Mouse (Mus musculus) heart, postnatal 25 days (tissue): ENCODE data around the gene Abca7. TPM values are rescaled to one million over a fixed set of nuclear protein-coding genes. Genes with fewer than 3 reads are reported as not detected.

Experiments used
- DNase-seq: peaks from one replicate; pipeline ENCODE4 v3.0.0; 2022; ENCODE audit warnings: low spot score
- intact Hi-C: fragments of 180-260 bp; cut with DNase I; formaldehyde crosslinking; loops from one replicate; pipeline ENCODE4 v1.15.1; 2025
- total RNA-seq, 2 experiments: library from RNA; stranded (reverse); gene quantifications; 2 replicates each; pipeline ENCODE4 v1.2.3; 2021

Gene Abca7
- total RNA-seq, 2 experiments from 2014 or later: 6.5 to 6.7 TPM

- intact Hi-C loops: no loop called here
- DNase-seq: no peak
These were observed 20.6 kb downstream of the Abca7 start for GRCm38 (mm10) chr10:80016931-80017330.

- intact Hi-C loops: no loop called here
- peak; percentile 54 for DNase-seq
These were observed 21.1 kb downstream of the Abca7 start for GRCm38 (mm10) chr10:80017361-80017760.

- no peak for DNase-seq
- intact Hi-C loops: loop anchor here (2.0 kb wide), 1 partner anchor 15 kb away; no protein-coding TSS in a partner anchor
These were observed 21.5 kb downstream of the Abca7 start for GRCm38 (mm10) chr10:80017771-80018170.

GRCm38 (mm10) chr10:80018739-80019297 is 22.5 kb downstream of the Abca7 start:
- intact Hi-C loops: loop anchor here (2.0 kb wide), 1 partner anchor 14 kb away; no protein-coding TSS in a partner anchor
- DNase-seq: no peak

DNA sequence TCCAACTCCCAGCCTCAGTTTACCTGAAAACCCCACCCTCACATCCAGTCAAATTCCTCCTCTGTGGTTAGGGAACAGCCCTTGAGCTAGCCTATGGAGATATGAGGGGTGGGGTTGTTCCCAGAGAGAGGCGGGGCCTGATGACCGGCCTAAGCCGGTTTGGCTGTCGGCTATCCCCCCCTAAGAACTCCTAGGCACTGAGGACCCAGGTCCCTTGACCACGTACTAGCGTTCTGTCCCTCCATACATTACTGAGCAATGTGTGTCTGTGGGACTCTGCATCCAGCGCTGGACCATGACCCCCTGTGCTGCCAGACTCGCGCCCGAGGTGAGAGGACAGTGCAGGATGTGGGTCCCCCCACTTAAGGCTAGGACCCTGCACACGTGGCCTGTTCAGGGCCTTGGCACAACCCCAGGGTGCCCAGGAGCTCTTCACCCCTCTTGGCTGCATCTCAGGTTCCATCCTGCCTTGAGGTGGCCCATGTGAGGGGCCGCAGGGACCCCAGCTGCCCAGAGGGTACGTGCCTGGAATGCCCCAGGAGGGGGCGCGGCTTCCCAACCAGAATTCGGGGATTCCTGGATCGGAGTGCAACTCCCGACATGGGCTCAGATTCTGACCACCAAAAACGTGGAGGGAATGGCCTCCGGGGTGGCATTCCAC is 23.3 kb downstream of the Abca7 start:
- intact Hi-C loops: loop anchor here (2.0 kb wide), 1 partner anchor 13 kb away; no protein-coding TSS in a partner anchor
- DNase-seq: no peak

DNA sequence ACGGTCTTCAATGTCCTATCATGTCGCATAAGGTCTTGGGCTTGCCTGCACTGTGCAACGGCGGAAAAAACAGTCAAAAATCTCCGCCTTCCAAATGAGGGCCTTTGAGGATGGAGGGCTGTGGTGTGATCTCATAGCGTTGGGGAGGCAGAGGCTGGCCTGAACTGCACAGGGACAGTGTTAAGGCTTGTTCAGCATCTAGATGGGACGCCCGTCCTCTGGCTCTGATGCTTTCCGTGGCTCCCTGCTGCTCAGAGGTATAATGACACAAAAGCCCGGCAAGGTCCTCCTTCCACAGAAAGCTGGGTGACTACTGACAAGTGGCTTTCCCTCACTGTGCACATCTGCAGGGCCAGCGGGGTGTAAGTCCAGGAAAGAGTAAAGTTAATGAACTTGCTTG is 23.9 kb downstream of the Abca7 start:
- intact Hi-C loops: no loop called here
- no peak for DNase-seq

DNA sequence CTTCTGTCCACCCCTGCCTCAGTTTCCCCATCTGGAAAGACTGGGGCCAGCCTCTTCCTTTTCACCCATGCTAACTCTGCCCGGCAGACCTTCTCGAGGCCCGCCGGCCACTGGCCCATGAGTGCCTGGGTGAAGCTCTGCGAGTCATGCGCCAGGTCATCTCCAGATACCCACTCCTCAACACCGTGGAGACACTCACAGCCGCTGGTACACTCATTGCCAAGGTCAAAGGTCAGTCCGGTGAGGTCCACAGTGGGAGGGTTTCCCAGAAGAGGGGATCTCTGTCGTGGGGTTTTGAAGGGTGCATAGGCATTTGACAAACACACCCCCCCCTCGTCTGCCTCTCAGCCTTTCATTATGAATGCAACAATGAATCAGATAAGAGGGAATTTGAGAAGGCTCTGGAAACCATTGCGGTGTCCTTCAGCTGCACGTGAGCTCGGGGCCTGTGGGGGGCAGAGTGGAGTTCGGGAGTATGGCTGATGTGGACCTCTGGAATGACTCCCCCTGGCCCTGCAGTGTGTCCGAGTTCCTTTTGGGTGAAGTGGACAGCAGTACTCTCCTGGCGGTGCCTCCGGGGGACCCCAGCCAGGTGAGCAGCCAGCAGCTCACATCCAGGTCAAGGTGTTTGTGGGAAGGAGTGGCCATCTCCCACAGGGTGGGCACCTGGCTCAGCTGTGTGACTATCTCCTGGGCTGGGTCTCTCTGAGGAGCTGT is 24.5 kb downstream of the Abca7 start:
- intact Hi-C loops: no loop called here
- DNase-seq: no peak

DNA sequence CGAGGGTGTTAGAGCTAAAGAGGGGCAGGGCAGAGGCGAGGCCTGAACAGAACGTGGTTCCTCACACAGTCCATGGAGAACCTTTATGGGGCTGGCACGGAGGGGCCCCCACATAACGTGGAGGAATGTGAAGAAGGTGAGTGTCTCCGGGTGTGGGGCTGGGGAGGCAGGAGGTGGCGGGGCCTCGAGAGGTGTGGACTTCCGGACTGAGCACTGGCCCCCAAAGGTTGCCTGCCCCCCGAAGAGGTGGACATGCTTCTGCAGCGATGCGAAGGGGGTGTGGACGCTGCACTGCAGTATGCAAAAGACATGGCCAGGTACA is 25.0 kb downstream of the Abca7 start:
- DNase-seq: no peak
- intact Hi-C loops: no loop called here

- intact Hi-C loops: no loop called here
- DNase-seq: no peak
These were observed 25.9 kb downstream of the Abca7 start for GRCm38 (mm10) chr10:80022164-80022563.

GRCm38 (mm10) chr10:80022806-80023205 is 26.5 kb downstream of the Abca7 start:
- intact Hi-C loops: no loop called here

DNA sequence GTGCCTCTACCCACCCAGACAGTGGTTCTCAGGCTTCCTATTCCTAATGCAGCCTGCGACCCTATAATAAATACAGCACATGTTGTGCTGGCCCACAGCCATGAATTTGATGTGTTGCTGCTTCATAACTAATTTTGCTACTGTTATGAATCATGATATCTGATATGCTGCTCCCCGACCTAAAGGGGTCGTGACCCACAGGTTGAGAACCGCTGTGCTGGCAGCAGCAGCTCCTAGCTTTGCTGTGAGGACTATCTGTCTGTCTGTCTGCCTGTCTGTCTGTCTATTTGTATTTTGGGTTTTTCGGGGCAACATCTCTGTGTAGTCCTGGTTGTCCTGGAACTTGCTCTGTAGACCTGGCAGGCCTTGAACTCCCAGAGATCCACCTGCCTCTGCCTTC is 27.5 kb downstream of the Abca7 start:
- intact Hi-C loops: no loop called here
- no peak for DNase-seq

More at GRCm38 (mm10) chr10:80022806-80023205, 26.5 kb downstream of the Abca7 start:
- no peak for DNase-seq

DNA sequence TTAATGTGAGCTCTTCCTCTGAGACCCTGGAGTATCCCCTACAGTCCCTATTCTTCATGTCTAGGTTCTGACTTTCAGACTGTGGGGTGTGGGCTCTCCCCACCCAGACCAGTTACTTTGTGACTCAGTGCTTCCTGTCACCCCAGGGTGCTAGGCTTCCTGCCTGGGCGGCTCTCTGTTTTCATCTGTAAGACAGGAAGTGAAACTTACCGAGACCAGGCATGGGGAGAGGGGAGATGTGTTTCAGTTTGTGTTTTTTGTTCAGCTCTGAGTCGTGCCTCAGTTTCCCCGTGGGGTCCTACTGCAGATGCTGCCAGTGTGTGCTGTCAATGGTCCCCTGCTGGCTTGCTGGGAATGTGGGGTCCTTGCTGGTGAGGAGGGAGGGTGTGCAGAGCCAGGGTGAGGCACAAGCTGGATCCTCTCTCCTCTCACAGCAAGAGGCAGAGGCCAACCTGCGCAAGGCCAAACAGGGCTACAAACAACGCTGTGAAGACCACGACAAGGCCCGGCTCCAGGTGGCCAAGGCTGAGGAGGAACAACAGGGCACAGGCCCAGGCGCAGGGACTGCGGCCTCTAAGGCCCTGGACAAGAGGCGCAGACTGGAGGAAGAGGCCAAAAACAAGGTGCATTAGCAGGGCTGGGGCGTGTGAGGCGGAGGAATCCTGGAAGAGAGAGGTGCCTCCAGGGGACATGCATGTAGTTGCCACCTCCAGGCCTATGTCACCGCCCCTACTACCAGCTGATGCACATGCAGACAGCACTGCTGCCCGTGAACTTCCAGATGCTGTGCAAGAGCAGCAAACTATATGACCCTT is 28.1 kb downstream of the Abca7 start:
- intact Hi-C loops: no loop called here
- no peak for DNase-seq

GRCm38 (mm10) chr10:80025044-80025347 is 28.7 kb downstream of the Abca7 start:
- intact Hi-C loops: no loop called here
- no peak for DNase-seq

DNA sequence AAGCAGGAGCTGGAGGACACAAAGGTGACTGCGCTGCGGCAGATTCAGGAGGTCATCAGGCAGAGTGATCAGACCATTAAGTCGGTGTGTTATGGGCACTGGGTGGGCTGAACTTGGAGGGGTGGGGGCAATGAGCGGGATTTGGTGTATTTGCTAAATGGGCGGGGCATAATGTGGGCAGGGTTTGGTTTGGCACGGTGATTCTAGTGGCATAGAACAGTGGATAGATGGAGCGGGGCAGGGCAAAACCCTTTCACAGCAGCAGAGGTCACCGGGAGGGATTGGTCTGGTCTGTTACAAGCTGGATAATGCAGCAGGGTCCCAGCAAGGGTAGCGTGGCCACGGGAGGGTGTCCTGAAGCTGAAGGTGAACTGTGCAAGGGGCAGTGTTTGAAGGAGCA is 29.2 kb downstream of the Abca7 start:
- no peak for DNase-seq
- intact Hi-C loops: no loop called here

GRCm38 (mm10) chr10:80025889-80026288 is 29.6 kb downstream of the Abca7 start:
- DNase-seq: no peak
- intact Hi-C loops: no loop called here

GRCm38 (mm10) chr10:80027681-80028520 is 31.6 kb downstream of the Abca7 start:
- no peak for DNase-seq
- intact Hi-C loops: no loop called here

DNA sequence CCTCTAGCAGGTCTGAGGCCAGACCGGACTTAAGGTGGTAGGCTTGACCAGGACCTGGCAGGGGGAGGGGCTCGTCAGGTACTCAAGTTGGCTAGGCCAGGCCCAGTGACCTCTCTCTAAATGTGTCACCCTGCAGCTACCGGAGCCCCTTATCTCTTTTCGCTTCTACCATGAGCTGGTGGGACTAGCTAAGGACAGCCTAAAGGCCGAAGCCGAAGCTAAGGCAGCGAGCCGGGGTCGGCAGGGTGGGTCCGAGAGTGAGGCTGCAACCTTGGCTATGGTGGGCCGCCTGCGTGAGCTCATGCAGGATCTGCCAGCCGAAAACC is 32.2 kb downstream of the Abca7 start:
- DNase-seq: no peak
- intact Hi-C loops: no loop called here

DNA sequence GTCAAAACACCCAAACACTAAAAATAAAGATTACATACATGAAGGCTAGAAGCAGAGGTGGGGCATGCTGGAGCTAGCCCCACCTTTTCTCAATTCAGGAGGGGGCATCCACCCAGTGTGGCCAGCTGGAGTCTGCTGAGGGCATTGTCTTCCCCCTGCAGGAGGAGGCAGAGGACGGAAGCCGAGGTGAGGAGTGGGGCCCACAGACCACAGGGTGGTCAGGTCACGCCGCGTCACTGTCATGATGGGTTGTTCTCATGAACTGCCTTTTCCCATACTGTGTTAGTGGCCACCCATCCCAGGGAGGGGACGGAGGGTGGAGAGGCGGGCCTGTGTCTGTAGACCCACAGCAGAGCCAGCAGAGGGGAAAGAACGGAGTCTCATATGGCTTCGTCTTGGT is 33.9 kb downstream of the Abca7 start:
- no peak for DNase-seq
- intact Hi-C loops: loop anchor here (5.0 kb wide), 2 partner anchors 33 to 82 kb away; partner anchors contain the start of gene Abca7

DNA sequence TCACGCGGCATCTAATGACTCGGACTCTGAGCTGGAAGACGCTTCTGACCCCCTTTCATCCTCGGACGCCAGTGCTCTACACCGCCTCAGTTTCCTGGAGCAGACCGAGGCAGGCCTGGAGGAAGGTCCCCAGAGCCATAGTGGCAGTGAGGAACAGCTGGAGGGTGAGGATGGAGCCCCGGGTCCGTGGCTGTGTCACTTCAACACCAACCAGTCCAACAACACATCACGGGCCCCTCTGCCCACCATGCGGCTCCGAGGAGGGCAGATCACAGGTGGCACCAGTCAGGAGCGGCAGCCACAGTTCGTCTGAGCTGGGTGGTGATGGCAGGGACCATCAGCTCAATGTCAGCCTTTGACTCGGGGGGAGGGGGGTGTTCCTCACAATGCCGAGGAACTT is 34.4 kb downstream of the Abca7 start:
- intact Hi-C loops: loop anchor here (5.0 kb wide), 2 partner anchors 33 to 82 kb away; partner anchors contain the start of gene Abca7
- no peak for DNase-seq
